Mouse (Mus musculus) thymus, postnatal 25 days (tissue): ENCODE results near the gene Mapk11.

Source experiments
- DNase-seq: peaks from one replicate; pipeline ENCODE4 v3.0.0; 2022

Mapk11 gene

DNA sequence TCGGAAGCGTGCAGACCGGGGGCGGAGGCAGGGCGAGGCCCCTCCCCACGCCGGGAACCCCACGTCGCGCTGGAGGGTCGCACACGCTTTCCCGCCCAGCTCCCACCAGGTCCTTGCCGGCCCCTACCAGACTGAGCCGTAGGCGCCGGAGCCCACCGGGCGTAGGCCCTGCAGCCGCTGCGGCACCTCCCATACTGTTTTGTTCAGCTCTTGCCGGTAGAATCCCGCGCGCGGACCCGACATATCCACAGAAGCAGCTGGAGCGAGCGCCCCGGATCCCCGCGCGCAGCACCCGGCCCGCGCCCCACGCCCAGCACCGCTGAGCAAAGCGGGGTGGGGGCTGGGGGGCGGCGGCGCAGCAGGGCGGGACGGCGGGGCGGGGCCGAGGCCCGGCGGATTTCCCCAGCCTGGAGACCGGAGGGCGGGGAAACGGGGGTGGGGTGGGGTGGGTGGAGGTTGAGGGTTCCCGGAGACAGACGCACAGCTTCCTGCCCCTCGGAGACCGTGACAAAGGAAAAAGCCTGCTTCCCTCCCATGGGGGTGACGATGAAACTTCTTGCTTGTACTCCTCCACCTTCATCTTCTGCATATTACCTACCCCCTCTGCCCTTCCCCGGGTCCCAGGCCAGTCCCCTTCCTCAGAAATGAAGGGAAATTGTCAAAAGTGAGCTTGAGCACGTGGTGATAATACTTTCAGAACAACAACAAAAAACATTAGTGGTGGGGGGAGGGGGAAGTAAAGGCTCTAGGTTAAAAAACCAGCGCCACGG lies at the start of gene Mapk11:
Gene Mapk11 (minus strand): TSS at position 358 of the 770 bp plus-strand sequence.
- peak; percentile 71 for DNase-seq

DNA sequence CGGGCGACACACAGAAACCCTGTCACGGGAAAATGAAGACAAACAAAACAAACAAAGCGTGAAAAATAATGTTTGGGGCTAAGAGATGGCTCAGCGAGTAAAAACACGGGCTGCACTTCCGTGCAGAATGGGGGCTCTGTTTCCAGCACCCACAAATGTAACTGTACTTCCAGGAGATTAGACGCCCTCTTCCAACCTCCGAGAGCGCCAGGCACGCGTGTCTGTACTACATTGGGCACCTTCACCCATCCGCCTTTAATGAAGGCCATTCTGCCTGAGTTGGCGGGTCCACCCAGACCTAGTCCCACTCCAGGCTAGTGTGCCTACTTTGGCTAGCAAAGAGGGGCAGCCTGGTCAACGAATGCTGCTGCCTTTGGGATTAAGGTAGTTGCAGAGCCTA lies 47.6 kb upstream of the Mapk11 start:
- DNase-seq, result no peak

DNA sequence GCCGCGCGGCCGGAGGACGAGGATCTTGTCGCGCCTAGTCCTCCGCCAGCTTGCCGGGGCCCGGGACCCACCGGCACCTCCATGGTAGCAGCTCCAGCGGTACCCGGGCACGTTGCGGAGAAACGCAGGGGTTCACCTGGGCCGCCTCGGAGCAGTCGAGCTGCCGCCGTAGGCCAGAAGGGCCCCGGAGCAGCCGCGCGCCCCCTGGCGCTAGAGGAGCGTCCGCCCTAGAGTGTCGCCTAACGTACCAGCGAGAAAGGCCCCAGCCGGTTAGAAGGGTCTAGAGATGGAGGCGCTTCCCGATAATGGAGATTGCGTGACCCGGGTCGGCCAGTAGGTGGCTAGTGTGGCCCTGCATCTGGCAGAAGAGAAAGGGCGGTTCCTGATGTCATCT lies 46.9 kb upstream of the Mapk11 start, which contains the start of gene Dennd6b:
Gene Dennd6b (minus strand): TSS at position 184 of the 394 bp plus-strand sequence.
- DNase-seq, result peak; percentile 98

DNA sequence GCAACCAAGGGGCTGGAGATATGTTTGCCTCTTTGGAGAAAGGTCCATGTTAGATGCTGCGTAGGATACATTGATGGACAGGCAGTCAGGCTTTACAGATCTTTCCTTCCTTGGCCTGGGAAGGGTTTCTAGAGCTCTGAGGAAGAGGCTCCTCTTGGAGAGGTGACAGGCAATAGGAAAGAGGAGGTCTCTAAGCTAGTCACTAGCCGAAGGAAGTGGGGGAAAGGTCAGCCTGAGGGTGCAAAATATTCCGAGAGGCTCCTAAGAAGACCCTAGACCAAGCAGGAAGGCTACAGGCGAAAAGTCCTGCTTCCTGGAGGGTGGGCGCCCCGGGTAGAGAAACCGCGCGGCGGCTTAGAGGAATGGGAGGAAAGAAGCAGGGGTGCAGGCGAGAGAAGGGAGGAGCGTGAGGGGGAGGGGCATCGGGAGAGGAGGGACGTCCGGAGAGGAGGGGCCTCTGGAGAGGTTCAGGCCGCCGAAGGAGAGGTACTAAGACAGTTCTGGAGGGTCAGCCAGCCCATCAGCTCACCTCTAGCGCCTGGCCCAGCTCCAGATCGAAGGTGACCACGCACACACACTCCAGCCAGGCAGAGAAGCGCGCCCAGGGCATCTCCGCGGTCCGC lies 46.4 kb upstream of the Mapk11 start:
- DNase-seq, result peak; percentile 92

DNA sequence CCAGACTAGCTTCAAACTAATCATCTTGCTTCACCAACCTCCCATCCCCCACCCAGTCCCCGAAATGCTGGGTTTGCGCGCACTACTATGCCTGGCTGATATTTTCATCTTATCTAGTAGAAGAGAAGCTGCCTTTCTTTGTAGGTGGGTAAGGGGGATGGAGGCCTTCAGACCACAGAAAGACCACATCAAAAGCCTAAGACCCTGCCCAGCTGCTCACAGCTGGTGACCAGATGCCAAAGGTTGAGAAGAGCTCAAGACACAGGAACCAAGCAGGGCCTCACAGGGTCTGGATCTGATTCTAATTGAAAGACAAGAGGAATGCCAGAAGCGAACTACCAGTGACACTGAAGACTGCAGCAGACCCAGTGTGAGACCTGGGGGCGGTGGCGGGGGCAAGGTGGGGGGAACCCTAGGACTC lies 45.8 kb upstream of the Mapk11 start:
- DNase-seq, result peak; percentile 17

DNA sequence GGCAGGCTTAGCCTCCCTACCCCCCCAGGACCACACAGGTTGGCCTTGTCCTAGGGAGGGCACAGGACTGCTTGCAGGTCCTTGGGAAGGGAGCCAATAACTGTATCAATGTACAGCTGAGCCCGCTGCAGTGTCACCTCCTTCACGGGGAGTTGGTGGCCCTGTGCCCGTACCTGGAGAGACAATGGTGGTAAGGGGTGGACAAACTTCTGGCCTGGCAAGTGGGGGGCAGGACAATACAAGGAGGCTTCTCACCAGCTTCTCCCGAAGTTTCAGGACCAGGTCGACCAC lies 35.5 kb upstream of the Mapk11 start:
- DNase-seq, result no peak

DNA sequence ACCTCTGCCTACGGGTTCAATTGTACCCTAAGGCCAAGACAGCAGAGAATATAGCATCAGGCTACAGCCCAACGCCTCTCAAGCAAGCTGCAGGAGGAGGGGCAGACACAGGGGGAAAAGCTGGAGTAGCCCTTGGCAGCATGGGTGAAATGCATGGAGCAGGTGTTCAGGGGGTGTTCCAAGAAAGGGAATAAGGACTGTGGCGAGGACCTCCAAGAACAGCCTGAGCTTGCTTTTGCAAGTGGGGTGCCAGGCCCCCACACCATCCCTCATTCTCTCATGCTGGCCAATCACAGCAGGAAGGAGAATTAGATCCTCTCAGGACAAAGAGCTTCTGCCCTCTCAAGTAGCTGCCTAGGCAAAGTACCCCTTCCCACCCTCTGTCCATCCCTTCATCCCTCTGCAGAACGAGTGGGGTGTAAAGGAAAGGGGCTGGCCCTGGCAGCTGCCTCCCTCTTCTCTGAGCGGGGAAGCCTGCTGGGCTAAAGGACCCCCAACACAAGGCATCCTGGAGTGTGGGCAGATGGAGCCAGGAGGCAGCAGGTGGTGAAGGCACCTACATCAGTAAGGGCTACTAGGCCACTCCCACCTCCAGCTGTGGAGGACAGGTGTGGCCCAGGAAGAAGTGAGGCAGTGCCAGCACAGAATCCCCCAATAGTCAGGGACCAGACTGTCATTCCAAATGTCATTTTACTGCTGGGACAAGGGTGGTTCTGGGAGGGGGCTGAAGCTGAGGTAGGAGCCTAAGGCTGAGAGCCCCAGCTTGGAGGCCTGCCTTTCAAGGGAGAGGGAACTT lies 34.9 kb upstream of the Mapk11 start:
- no peak for DNase-seq

DNA sequence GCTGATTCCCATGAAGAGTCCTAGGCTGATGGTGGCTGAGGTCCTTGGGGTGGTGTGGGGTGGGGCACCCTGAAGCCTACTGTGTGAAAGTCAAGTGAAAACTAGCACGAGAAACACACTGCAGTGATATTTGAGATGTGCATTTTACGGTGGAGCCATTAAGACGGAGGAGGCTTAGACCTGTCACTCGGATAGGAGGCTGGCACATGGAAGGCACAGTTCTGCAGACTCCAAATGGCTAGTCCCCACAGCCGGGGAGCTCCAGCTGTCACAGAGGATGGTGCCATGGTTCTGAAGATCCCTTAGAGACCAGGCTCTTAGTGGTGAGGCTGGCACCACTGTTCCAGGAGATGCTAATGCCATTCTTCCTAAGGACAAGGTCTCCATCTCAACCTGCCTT lies 33.4 kb upstream of the Mapk11 start:
- DNase-seq, result no peak

DNA sequence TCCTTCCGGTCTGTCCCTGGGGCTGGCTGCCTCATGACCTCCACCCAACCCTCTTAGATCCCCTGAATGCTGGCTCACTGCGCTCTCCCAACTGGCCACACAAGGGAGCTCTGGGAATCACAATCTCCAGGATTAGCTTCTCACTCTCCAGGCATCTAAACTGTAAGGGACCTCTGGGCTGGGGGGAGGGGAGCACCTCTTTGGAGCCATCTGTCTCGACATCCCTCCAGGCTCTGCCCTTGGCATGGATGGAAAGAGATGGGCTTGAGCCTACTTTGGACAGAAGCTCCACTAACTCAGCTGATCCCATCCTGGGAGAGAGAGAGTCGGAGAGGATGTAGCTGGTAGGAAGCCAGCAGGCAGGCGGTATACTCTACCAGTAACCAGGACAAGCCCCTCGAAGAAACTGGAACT lies 32.9 kb upstream of the Mapk11 start:
- DNase-seq, result no peak

DNA sequence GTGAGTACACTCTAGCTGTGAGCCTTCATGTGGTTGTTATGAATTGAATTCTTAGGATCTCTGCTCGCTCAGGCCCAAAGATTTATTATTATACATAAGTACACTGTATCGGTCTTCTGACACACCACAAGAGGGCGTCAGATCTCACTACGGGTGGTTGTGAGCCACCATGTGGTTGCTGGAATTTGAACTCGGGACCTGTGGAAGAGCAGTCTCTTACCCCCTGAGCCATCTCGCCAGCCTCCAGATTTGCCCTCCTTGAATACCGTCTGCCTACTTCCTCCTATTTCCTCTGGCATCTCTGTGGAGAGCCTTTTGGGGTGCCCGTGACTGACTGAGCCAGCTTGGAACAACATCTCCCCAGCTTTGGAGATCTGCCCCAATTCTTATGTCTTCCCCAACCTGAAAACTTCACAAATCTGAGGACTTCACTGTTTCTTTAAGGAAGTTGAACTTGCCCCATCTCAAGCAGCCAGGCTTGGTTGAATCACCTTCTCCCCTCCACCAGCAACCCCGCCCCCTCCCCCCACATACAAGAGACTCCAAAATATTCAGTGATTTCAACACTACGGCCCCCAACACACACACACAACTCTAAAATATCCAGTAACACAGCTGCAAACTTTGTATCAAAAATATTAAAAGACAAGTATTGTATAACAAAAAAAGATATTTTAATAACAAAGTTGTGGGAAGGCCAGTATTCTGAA lies 32.3 kb upstream of the Mapk11 start:
- no peak for DNase-seq

DNA sequence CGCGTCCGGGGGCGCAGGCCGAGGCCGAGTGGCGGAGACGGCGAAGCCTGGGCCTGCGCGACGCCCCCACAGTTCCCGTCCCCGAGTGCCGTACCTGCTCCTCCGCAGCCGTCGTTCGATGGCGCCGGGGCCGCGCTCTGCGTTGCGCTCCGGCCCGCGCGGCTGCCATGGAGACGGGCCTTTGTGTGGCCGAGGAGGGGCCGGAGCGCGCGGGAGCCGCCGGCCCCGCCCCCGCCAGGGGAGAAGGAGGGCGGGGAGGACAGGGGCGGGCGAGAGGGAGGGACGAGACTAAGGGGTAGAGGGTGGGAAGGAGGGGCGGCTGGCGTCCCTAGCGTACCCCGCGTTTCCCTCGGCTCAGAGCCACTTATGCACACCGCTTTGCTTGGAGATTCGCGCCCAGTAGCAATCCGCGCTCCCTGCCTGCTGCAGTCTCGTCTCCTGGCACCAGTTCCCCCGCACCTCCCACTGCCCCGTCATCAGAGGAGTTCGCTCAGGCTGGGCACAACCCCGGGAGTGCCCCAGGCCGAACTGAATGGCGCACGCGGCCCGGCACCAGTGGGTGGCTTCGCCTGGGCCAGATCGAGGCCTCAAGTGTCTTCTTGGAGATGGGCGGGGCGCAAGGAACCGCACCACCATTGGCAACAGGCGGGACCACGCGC lies 31.3 kb upstream of the Mapk11 start, which contains the start of gene Plxnb2:
Gene Plxnb2 (minus strand): TSS at position 218 of the 659 bp plus-strand sequence.
- no peak for DNase-seq

DNA sequence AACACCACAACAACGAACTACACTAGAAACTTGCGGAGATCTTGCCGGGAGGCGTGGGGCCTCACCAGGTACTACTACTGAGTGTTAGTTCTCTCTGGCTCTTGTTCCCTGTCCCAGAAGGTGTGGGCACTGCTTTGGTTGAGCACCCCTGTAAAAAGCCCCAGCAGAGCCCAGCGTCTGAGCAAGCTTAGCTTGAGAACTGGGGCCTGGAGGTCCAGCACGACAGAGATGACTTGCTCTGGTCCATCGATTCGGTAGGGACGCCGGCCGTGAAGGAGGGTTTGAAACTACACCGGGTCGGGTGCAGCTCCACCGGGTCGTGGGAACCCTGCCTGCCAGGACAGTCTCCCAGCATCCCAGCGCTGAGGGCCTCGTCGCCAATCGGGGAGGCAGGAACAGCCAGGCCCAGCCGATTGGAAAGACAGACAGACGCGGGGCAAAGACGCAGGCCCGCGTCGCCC lies 30.7 kb upstream of the Mapk11 start:
- DNase-seq, result no peak

DNA sequence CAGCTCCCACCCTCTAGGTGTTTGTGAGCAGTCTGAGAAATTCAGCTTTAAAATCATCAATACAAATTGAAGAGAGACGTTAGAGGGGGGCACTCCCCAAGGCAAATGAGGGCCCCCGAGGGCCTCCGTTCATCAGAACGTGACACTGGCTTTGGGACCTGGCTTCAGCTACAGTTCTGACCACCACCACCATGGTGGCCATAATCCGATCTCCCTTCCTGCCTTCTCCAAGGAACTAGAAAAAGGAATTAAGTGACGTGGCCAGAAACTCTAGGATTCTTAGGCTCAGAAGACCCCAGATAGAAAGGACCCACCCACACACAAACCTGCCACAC lies 30.2 kb upstream of the Mapk11 start:
- no peak for DNase-seq

DNA sequence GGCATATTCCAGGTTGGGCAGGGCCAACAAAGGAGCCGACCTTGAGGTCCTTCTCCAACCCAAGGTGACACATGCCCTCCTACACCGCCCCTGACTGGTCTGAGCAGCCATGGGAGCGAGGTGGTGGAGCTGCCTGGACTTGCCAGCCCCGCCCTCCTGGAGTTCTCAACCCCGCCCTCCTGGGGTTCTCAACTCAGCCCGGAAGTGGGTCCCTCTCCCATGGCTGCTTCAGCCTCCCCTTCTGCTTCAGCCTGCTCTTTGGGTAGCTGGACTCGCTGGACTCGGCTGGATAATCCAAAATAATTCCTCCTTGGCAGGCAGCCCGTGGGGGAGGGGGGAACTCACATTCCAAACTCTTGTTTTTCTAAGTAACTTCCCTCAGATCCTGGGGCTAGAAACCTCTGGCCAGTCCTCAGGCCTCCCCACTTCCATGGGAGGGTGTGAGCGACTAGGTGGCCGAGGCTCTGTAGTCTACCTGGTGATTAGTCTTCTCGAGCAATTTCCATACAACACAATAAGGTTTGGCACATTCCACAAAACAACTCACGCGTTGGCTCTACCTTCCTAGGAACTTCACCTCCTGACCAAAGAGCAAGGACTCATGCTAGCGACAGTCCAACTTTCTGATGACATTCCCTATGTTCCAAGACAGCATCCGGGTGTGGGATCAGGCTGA lies 29.7 kb upstream of the Mapk11 start:
- peak; percentile 20 for DNase-seq

DNA sequence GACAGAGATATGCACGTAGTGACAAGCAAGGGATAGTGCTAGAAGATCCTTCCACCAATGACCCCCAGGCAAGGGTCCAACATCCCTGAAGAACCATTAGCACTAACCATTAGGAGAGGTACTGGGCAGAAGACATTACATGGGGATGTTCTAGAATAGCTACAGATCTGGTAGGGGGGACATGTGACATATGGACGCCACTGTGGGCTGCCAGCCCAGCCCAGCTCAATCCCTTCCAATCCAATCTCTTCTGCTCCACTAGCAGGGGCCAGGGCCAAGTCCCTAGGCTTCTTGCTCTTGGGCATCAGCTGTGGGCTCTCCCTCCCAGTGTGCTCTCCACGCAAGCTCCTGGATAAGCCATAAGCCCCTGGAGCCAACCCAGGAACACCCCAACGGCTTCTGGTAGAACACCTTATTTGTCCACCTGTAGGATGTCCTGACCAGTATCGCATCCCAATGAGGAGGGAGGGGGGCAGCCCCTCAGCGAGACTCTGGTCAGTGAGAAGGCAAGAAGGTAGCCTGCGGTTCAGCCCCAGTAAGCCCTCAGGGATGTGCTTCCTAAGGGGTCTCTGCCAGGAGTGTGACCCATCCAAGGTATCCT lies 28.9 kb upstream of the Mapk11 start:
- no peak for DNase-seq

DNA sequence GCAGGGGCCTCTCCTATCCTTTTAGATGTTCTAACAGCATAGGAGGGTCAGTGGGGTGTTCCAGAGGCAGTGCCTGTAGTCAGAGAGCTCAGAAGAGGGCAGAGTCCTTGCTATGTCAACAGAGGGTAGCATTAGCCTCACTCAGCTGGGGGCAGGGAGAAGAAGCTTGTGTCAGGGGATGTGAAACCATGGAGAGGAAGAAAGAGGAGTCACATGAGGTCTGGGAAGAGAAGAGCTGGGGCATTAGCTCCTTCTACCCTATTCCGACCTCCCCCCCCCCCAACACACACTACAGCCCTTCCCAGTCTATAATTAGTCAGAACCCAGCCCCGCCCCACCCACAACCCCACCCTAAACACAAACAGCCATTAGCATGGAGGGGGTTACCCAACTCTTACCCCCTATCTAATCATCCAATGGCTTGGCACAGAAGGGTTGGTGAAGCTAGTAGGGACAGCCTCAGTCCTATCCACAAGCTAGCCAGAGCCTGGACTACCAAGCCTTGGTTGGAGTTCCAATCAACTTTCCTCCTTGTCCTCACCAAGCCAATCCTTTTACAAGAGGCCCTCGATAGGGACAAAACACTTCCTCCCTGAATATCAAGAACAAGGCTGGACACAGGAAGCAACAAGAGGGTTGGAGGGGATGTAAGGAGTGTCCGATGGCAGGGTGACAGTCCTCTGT lies 28.3 kb upstream of the Mapk11 start:
- DNase-seq, result no peak

DNA sequence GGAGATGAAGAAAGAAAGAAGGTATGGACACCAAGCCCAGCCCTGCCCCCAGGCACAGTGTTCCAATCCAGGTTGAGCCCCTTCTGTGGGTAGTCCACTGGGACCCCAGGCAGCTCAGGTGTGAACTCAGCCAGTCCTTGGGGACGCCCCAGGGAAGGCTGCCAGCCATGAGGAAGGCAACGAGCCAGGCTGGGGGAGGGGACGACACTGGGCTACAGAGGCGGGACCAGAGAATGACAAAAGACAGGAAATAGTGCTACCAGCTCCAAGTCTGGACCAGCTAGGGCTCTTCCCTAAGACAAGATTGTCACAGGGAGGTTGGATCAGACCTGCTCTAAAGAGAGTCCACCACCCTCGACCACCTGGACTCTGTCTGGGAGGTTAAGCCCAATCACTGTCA lies 27.7 kb upstream of the Mapk11 start:
- DNase-seq, result peak; percentile 28

DNA sequence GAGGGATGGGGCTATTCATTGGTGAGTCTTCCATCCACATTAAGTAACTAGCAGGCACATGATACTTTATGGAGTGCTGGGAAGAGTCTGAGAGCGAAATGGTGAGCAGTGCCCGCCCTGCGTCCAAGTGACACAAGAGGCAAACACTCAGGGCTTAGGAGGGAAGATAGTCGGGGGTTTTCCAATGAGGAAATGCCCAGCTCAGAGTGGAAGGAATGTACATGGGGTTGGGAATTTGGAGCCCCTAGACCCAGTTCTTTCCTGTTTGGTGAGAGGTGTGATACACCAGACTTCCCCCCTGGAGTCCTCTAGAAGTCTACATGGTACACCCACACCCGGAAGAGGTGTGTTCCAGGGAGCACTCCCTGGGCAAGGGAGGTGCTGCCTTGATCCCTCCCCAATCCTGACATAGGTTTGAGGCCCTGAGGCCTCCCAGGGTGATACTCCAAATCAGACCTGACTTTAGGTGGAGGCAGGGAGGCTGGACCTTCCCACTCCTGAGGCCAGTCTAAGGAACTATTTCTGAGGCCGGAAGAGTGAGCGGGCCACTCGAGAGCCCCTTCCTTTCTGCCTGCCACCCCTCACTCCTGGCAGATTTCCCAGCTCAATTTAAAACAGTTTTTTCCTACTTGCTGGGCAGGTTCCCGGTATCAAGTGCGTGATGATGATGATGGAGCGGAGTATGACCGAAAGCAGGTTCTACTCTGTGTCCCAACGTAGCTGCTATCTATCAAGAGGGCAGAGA lies 26.2 kb upstream of the Mapk11 start:
- DNase-seq, result no peak

DNA sequence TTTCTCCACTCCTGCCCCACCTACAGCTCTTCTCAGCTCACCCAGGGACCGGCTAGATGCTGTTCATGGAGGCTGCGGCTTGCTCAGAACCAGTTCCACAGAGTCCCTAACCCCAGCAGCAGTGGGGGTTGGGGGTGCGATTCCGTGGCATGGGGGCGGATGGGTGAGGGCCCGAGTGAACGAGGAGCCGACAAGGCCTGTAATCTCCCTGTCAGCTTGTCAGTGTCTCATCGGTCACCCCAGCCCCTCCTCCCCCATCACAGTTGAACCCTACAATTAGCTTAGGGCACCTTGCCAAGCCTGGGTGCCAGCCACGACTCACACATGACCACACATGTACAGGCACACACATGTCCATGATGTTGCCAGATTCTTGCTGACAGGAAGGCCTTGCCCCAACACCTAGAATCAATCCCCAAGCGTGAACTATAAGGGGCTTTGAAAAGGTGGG lies 25.5 kb upstream of the Mapk11 start:
- DNase-seq, result no peak

DNA sequence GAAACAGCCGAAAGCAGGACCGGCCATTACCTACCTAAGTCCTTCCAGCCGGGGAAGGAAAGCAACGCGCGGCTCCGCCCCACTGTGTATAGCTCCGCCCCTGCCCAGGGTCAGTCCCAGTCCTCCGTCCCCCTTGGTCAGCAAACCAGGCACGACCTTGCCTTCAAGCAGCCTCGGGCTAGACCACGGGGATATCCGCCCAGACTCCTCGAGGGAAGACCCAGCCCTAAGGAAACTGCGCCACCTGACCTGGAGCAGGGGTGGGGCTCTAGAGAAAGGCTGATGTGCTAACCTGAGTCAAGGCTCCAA lies 24.4 kb upstream of the Mapk11 start:
- no peak for DNase-seq
